Mouse (Mus musculus): ENCODE data around the gene Cdyl2.

GRCm38 (mm10) chr8:116587616-116588468 is 144.9 kb downstream of the Cdyl2 start:
- TF ChIP-seq CTCF (IDR thresholded peaks at IDR 0.05) (no peak), EP300 (IDR thresholded peaks at IDR 0.05) (no peak)

All from lung, postnatal 0 days (tissue).